Mouse (Mus musculus) olfactory bulb, adult 2 months (tissue): Measurements from ENCODE around the gene Per2.

Source experiments
- CTCF ChIP-seq: fragments of 200-500 bp; IDR thresholded peaks from 2 replicates; pipeline ENCODE4 v1.5.1; 2012; ENCODE audit warnings: low read depth, mild to moderate bottlenecking, low read length, moderate library complexity; ENCODE audit not compliant: insufficient read depth
- POLR2A ChIP-seq: fragments of 200-500 bp; IDR thresholded peaks from 2 replicates; pipeline ENCODE4 v1.6.1; 2012; ENCODE audit warnings: mild to moderate bottlenecking, low read depth, low read length, moderate library complexity; ENCODE audit not compliant: insufficient read depth

DNA sequence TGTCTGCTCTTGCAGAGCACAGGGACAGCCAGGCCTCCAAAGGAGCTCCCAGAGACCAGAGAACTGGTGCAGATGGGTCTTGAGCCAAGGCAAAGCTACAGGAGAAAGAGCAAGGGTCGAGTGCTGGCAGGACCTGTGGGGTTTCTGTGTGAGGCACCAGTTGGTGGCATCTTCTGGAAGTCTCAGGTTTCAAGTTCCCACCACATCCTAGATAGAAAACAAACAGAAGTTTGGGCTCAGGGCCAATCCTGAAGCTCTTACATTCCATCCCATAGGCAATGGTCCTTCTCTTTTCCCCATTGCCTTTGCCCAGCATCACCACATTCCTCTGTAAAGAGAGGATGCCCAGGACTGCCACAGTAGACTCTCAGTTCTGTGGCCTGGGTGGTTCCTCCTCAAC lies 54.1 kb downstream of the Per2 start:
- no peak for TF ChIP-seq CTCF
- TF ChIP-seq POLR2A, result no peak
